ENCODE assay signal across 25 mouse cellular contexts in the genomic region with DNA sequence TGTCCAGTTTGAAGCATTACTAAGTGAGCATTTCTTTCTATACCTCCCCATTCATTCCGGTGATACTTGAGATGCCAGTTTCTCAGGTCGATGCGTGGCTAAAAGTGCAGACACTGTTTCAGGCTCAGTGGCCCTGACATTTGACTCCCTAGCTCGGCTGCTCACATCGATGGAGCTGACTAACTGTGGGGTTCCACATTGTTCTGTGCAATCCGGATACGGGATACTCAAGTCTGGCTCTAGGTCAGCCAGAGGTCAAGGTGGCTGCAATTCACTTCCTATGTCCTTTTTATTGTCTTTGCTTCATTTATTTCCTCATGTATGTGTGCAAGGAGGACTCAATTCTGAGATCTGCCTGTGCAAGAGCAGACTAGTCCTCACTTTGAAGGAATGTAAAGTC. TPM values are rescaled to one million over a fixed set of nuclear protein-coding genes. Genes with fewer than 3 reads are reported as not detected.
DNase-seq lines count a peak whose midpoint lies in the region; ATAC-seq and TF ChIP-seq lines count a peak whose summit lies in the region.
"Had no signal": no experiment of that assay in that cellular context is flagged by ENCODE, and none has a peak within 500 bp of the region (broad histone marks: within the 10 kb centered on the region; RNA-seq: fewer than 3 reads in every experiment).

No protein-coding gene starts in this region.

- no peaks in the 10 kb centered on the region for H3K36me3 ChIP-seq in kidney, embryonic 15.5 days
- H3K36me3 ChIP-seq in kidney, postnatal 0 days (ENCODE audit: insufficient read depth, low read length): no peaks in the 10 kb centered on the region
- H3K36me3 ChIP-seq: embryonic facial prominence, embryonic 13.5 days; embryonic facial prominence, embryonic 15.5 days; forebrain, embryonic 10.5 days; forebrain, embryonic 12.5 days had no signal

- no peak overlapping the region for H3K27ac ChIP-seq in kidney, embryonic 15.5 days
- H3K27ac ChIP-seq in kidney, postnatal 0 days: no peak overlapping the region
- H3K27ac ChIP-seq: embryonic facial prominence, embryonic 13.5 days; embryonic facial prominence, embryonic 15.5 days; forebrain, embryonic 10.5 days; forebrain, embryonic 12.5 days had no signal

- no peak overlapping the region for H3K4me3 ChIP-seq in kidney, embryonic 15.5 days (replicated peaks)
- H3K4me3 ChIP-seq in kidney, postnatal 0 days (replicated peaks; ENCODE audit: low read depth, low read length): no peak overlapping the region
- H3K4me3 ChIP-seq: embryonic facial prominence, embryonic 13.5 days; embryonic facial prominence, embryonic 15.5 days; erythroblast, embryonic 14.5 days; forebrain, embryonic 10.5 days; forebrain, embryonic 12.5 days had no signal

- H3K4me1 ChIP-seq in kidney, embryonic 15.5 days: 0 out of 2 replicates have a peak, but pooled peaks cover 2% of the 10 kb centered on the region
- H3K4me1 ChIP-seq in kidney, postnatal 0 days (replicated peaks; ENCODE audit: insufficient read depth, low read length): no peaks in the 10 kb centered on the region
- H3K4me1 ChIP-seq: embryonic facial prominence, embryonic 13.5 days; embryonic facial prominence, embryonic 15.5 days; forebrain, embryonic 10.5 days; forebrain, embryonic 12.5 days had no signal

- 0 out of 2 replicates have a peak, but pooled peaks have one; percentile 52 for ATAC-seq in kidney, embryonic 15.5 days (replicated peaks; ENCODE audit: low FRiP score)
- ATAC-seq in kidney, postnatal 0 days (replicated peaks; ENCODE audit: low FRiP score, low read depth): no peak
- ATAC-seq: CD4-positive, CD25-positive, alpha-beta regulatory T cell, adult 4 months; forebrain, embryonic 14.5 days; forebrain, embryonic 16.5 days had no signal

- DNase-seq in kidney, postnatal 25 days: no peak
- peak; percentile 29 for DNase-seq in kidney, postnatal 0 days (ENCODE audit: low spot score)
- no peak for DNase-seq in kidney, postnatal 4 days
- DNase-seq in R1 (ENCODE audit: low read depth, low spot score): peak; percentile 81
- no peak for DNase-seq in right cerebral cortex, adult 18-20 months
- no peak for DNase-seq in B cell, adult 2 months
- DNase-seq: adrenal gland, adult 2 months; adrenal gland, postnatal 10 days; adrenal gland, postnatal 25 days; cerebellum, adult 11 months; cerebellum, adult 18-20 months; cerebellum, adult 8-10 months; cerebellum, adult 9-11 months; cerebellum, postnatal 14 days; cerebellum, postnatal 36 days had no signal

- no peak overlapping the region for H3K4me2 ChIP-seq in kidney, embryonic 15.5 days
- H3K4me2 ChIP-seq in kidney, postnatal 0 days (ENCODE audit: low read length): no peak overlapping the region
- H3K4me2 ChIP-seq: embryonic facial prominence, embryonic 13.5 days; embryonic facial prominence, embryonic 15.5 days; forebrain, embryonic 12.5 days had no signal

- 32% methylated on average over 7 of the region's 7 CpGs for WGBS in kidney, embryonic 15.5 days
- 20% methylated on average over 7 of the region's 7 CpGs for WGBS in kidney, postnatal 0 days

- no peaks in the 10 kb centered on the region for H3K9me3 ChIP-seq in kidney, embryonic 15.5 days (replicated peaks)
- no peaks in the 10 kb centered on the region for H3K9me3 ChIP-seq in kidney, postnatal 0 days (replicated peaks; ENCODE audit: low read length)
- H3K9me3 ChIP-seq: embryonic facial prominence, embryonic 13.5 days; embryonic facial prominence, embryonic 15.5 days; forebrain, embryonic 10.5 days; forebrain, embryonic 12.5 days had no signal

- H3K9ac ChIP-seq in kidney, embryonic 15.5 days: no peak overlapping the region
- H3K9ac ChIP-seq in kidney, postnatal 0 days (ENCODE audit: low read depth, low read length): no peak overlapping the region
- H3K9ac ChIP-seq: embryonic facial prominence, embryonic 13.5 days; embryonic facial prominence, embryonic 15.5 days; forebrain, embryonic 12.5 days had no signal

- H3K27me3 ChIP-seq in kidney, embryonic 15.5 days: no peaks in the 10 kb centered on the region
- H3K27me3 ChIP-seq in kidney, postnatal 0 days (ENCODE audit: insufficient read depth, low read length): no peaks in the 10 kb centered on the region
- H3K27me3 ChIP-seq: CH12.LX; embryonic facial prominence, embryonic 13.5 days; embryonic facial prominence, embryonic 15.5 days; forebrain, embryonic 12.5 days had no signal

- TF ChIP-seq CTCF in kidney, postnatal 0 days (IDR thresholded peaks at IDR 0.05; ENCODE audit: low read depth): no peak

RNA-seq across cellular contexts. Expression of gene Sln, which starts 45.9 kb away (rescaled TPM):
- 8.7 and 19.3 TPM in 2 replicates for polyA plus RNA-seq in kidney, embryonic 15.5 days (2015; fragmentation: Nextera tagmentation; extraction: Ambion mirVana)
- not detected in 2 replicates for polyA plus RNA-seq in kidney, postnatal 0 days (2015; fragmentation: Nextera tagmentation; extraction: Ambion mirVana)
- polyA plus RNA-seq: adrenal gland, adult 2 months; CD4-positive, CD25-positive, alpha-beta regulatory T cell, adult 4 months; erythroblast, embryonic 14.5 days; forebrain, embryonic 10.5 days had no signal

Comparison
In these comparisons a context has a peak if more than half of its experiments do, and no peak if none do; other contexts are left out.
1. DNase-seq: peak in kidney, postnatal 0 days (single experiment) and R1 (single experiment); none in kidney, postnatal 25 days (0 of 2), kidney, postnatal 4 days (0 of 2), right cerebral cortex, adult 18-20 months (single experiment) and B cell, adult 2 months (0 of 2).